Mouse (Mus musculus) heart, adult 10 weeks (tissue): ENCODE results near the gene Pcyt1a. TPM values are rescaled to one million over a fixed set of nuclear protein-coding genes. Genes with fewer than 3 reads are reported as not detected.

Source experiments
- polyA plus RNA-seq: library from polyadenylated mRNA; stranded (reverse); fragments of 350-450 nt; fragmentation: Illumina TruSeq; extraction: RNeasy Lipid Tissue Mini Kit (QIAGEN cat#74804); gene quantifications from one replicate; pipeline ENCODE4 v1.2.3, GENCODE M21; 2014; ENCODE audit warnings: low read depth, low replicate concordance

Gene Pcyt1a
- 71.4 TPM for polyA plus RNA-seq

DNA sequence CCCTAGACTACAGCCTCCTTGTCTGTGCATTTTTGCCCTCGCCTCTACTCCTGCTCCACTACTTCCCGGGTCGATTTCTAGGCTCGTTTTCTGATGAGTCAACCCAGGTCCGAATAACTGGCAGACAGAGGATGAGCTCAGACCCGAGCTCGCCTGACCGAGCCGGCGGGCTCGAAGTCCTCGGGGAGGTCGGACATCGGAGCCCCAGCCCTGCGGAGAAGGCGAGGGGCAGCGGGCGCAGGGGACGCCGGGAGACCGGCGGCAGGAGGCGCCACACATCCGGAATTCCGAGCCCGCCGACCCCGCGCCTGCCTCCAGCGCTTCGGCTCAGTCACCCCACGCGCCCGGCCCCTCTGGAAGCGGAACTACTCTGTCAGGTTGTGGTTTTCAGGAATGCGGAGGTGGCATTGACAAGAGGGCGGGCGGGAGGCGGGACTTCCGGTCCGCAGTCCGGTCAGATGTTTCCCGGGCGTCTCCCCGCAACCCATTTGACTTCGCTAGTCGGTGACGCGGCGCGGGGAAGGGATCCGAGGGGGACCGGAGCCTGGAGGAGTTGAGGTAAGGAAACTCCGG is at the start of gene Pcyt1a:
Pcyt1a (plus strand) TSS at position 448 of the 573 bp plus-strand sequence.

DNA sequence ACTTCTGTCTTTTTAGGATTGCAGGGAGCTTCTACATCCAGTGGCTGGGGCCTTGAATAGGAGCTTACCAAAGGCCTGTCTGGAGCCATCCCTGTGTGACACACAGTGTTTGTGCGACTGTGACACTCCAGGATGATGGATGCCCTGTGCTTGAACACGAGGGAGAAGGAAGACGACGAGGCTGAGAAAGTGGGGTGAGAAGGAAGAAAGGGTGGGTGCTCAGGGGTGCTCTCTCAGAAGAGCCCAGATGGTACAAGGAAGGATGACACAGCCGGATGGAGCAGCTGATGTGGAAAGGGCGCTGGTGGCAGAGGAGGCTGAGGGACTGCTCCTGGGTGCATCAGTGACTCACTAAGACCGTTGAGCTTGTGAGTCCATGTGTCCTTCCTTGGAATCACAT is 30.5 kb upstream of the Pcyt1a start, which contains the start of gene Tm4sf19:
Tm4sf19 (plus strand) TSS at position 240 of the 400 bp plus-strand sequence.

DNA sequence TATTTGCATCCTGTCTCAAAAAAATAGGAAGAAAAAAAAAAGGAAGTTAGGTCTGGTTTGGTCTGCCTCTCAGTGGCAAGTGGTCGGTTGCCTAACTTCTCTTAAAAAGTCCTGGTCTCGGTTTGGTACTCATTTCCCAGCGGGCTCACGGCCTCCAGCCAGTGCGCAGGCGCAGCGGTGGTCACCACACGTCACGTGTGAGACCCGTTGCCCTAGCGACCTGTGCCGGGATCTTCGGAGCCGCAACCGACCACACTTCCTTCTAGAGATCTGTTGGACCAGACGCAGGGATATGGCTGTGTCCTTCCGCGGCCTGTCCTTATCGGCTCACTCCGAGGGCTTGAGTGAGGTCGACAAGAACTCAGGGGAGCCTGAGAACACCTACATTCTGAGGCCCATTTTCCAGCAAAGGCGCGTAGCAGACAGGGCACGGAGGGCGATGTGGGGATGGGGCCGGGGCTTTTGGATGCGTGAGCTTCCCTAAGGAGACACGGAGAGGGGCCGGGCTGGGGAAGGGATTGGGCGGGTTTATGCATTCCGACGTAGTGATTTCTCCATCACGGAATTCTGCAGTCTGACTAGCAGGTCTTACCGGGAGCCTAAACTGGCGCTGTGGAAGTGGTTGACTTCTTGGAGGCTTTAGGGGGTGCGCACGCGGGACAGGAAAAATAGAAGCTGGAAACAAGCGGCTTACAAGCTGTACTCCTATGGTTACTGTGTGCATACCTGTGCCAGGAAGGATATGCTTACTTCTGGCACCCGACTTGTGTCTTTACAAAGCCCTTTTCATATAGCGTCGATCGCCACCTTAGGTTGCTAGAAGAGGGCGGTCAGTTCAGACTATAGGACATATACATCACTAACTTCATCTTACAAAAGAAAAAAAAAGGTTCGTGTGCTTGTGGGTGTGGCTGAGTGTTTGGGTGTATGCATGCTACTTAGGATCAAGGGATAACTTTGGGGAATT is 10.9 kb upstream of the Pcyt1a start, which contains the start of gene Tctex1d2:
Tctex1d2 (plus strand) TSS at position 186 of the 967 bp plus-strand sequence.

DNA sequence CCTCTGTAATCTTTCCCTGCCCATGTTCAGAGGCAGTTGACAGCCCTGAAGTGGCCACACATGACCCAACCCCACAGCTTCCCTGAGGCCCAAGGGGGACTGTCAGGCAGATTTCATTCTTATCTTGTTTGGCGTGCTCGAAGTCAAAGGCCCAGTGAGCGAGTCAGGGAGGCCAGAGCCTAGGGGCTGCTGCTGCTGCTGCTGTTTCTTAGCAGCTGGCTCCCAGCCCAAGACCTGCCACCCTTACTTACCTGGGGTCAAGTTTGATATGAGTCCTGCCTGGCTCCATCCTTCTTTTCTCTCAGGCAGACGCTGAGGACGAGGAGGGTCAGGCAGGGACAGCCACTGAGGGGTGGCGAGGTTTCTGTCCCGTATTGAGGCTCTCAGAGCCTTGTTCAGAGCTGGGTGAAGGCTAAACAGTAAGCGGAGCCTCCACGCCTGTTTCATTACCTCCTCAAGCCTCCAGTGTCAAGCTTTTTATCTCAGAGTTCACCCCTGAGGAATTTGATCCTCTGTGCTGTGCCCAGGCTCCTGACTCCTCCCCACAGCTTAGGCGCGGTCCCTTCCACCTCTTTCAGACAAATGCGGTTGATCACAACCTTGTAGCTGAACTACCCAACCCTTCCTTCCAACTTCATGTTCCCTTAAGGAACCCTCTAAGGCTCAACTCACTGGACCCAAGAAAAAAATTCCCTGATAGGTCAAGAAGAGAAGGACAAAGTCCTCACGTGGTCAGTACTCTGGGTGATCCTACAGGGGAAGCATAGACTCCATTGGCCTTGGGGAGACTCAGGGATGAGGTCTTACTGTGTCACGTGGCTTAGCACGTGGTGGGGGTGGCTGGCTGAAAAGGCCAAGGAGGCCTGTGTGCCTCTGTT is 56.8 kb downstream of the Pcyt1a start, which contains the start of gene Slc51a:
Slc51a (minus strand) TSS at position 646 of the 878 bp plus-strand sequence.

DNA sequence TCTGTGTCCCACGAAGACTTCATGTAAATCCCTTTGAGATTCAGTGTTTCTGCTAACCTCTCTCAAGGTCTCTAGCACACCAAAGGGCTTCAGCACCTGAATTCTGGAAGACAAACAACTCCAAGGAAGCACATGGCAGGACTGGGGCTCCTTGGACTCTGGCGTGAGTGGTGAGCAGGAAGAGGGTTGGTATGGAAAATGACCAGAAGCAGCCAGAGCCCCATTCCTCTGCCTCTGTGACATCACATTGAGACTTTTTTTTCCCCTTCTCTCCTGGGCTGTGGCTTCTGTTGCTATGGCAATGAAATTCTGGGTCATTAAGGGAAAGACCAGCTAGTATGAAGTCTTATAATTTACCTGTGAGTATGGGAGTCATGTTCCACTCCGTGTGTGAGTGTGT is 65.2 kb downstream of the Pcyt1a start, which contains the start of gene Zdhhc19:
Zdhhc19 (plus strand) TSS at position 301 of the 400 bp plus-strand sequence.

Other genes with a start within 250 kb of the Pcyt1a start
- 11.7 TPM for gene Fbxo45, start 183.8 kb upstream of the Pcyt1a start, polyA plus RNA-seq
- 12.2 TPM for gene Wdr53, start 183.7 kb upstream of the Pcyt1a start, polyA plus RNA-seq
- gene Smco1, start 159.5 kb upstream of the Pcyt1a start, polyA plus RNA-seq: 26.7 TPM
- 11.6 TPM for gene Rnf168, start 153.5 kb upstream of the Pcyt1a start, polyA plus RNA-seq
- 8.4 TPM for gene Ubxn7, start 98.7 kb upstream of the Pcyt1a start, polyA plus RNA-seq
- not detected for gene Tm4sf19, start 30.4 kb upstream of the Pcyt1a start, polyA plus RNA-seq
- gene Tctex1d2, start 11.2 kb upstream of the Pcyt1a start, polyA plus RNA-seq: 17.7 TPM
- gene Slc51a, start 57.0 kb downstream of the Pcyt1a start, polyA plus RNA-seq: 1.2 TPM
- gene Zdhhc19, start 65.3 kb downstream of the Pcyt1a start, polyA plus RNA-seq: not detected
- 22.2 TPM for gene Tfrc, start 178.0 kb downstream of the Pcyt1a start, polyA plus RNA-seq
- 17.3 TPM for gene Tnk2, start 213.0 kb downstream of the Pcyt1a start, polyA plus RNA-seq